Mouse (Mus musculus): ENCODE data around the gene Svs4.

- TF ChIP-seq CTCF (IDR thresholded peaks at IDR 0.05) = no peak
- no peak for TF ChIP-seq EP300 (IDR thresholded peaks at IDR 0.05)
These were observed 34.3 kb upstream of the Svs4 start for GRCm38 (mm10) chr2:164312599-164312998.
